Mouse (Mus musculus) frontal cortex, adult 2 months (tissue): ENCODE measurements around the gene Fgfr2. TPM values are rescaled to one million over a fixed set of nuclear protein-coding genes. Genes with fewer than 3 reads are reported as not detected.

Source experiments
- DNase-seq, 2 experiments: peaks; one replicate each; pipeline ENCODE4 v3.0.0; 2022; ENCODE audit warnings: low spot score in 1 of 2; ENCODE audit errors: extremely low spot score in 1 of 2
- polyA plus RNA-seq: library from polyadenylated mRNA; depleted of rRNA; stranded (reverse); fragments of >200 nt; gene quantifications from 2 replicates; pipeline ENCODE4 v1.2.3, GENCODE M21; 2012

Gene Fgfr2
- polyA plus RNA-seq, 1 experiment: 69.6 TPM

DNA sequence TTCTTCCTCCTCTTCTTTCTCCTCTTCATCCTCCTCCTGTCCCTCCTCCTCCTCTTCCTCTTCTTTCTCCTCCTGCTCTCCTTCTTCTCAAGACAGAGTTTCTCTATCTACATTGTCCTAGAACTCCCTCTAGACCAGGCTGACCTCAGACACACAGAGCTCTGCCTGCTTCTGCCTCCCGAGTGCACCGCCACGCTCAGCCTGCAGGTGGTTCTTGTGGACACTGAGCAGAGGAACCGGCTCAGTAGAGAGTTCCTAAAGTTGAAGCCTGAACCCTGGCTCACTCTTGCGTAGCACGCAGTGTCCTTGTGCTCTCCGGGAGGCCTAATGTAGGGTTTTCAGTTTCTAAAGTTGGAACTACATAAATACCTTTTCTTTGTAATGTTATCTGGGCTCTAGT, 418.0 kb downstream of the Fgfr2 start:
- DNase-seq: no peak

DNA sequence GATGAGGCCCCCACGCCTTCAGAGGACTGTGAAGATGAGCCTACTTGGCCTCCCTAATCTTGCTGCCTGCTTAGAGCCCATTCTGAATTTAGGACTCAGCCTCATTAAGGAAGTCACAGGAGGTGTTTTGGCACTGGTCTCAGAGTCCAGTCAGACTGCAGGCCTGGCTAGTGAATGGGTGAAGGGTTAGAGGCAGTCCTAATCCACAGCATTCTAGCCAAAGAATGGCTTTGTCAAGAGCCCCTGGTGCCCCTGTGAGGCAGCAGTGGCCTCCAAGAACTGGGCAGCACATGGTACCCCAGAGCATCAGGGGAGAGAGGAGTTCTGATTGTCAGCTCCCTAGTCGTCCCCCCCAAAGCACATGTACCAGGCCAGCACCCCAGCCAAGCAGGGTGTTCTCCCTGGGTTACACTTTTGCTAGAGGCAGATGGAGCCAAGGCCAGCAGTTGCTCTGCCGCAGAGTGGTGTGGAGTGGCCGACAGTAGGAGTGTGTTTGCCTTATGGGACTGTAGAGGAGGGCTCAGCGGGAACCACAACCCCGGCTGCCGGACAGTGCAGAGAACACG, 418.8 kb downstream of the Fgfr2 start:
- no peak for DNase-seq

- no peak for DNase-seq
These were observed 419.4 kb downstream of the Fgfr2 start for GRCm38 (mm10) chr7:132703515-132704309.

DNA sequence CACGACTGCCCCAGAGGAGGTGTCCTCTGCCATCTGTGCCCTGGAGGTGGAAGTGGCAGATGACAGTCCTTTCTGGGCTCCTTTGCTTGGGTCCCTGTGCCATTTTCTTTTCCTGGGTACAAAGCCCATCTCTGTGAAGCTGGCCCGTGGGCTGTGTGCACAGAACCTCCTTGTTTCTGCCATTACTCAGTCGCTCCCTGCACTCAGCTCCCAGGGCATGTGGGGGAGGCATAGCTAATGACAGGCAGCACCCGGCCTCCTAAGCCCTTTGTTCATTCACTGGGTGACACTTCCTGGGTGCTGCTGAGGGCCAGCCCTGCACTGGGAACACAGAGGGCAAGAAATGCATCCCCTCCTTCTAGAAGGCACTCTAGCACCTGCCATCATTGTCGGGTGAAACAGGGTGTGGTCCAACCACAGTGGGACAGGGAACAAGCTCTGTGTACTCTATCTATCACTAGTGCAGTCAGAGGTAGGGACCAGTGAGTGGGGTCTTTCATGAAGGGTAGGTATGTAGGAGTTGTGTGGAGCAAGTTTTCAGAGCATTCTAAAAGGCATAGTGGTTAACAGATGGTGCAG, 420.6 kb downstream of the Fgfr2 start:
- DNase-seq: peak in 1 of 2 experiments; percentile 45

DNA sequence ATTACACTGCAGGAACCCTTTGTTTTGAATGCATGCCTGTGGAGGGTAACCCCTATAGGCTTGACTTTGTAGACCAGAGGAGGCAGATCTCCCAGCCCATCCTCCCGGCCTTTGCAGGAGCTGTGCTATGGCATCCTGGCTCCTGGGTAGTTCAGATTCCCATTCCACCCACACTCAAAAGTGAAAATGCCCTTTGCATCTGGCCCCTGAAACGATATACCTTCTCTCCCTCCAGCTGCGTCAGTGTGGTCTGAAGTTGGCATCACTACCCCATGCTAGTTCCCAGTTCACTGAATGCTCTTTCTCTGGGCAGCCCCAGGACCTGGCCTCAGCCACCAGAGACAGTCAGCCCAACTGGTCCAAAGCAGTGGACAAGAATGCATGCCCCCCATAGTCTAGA, 421.1 kb downstream of the Fgfr2 start:
- DNase-seq: no peak

DNA sequence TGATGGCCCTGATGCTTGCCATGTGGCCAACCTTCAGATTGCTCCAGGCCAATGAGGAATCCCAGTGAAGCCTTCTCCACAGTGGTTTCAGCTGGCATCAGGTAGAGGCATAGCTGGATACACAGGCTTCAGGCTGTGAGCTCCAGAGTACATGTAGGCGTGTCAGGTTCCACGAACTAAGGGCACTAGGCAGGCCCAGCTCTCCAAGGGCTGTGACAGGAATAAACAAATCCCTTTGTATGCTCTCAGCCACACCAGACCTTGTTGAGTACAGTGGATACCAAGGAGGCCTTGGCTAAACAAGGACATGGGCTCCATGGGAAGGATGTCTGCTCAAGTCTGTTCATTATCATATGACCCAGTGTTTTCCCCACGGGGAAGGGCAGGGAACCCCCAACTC, 421.7 kb downstream of the Fgfr2 start:
- DNase-seq: no peak

GRCm38 (mm10) chr7:132700107-132700506, 423.0 kb downstream of the Fgfr2 start:
- DNase-seq: no peak

GRCm38 (mm10) chr7:132699639-132700038, 423.5 kb downstream of the Fgfr2 start:
- DNase-seq: no peak

DNA sequence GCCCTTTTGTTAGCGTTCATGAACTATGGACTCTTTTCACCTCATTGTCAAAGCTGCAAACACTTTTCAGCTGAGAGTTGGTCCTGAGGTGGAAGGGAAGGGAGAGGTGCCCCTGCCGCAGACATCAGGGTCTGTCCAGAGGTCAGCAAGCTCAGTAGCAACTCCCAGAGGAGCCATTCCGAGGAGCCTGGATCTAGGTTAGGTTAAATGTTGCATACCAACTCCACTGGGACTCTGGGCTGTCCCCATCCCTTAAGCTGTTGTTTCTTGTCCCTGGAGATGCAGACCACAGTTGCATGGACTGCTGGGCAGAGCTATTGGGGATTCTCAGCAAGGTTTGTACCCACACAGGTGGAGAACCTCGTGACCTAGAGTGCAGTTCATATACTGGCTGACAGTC, 424.0 kb downstream of the Fgfr2 start:
- no peak for DNase-seq

GRCm38 (mm10) chr7:132698737-132699136, 424.4 kb downstream of the Fgfr2 start:
- peak in 1 of 2 experiments; percentile 58 for DNase-seq

DNA sequence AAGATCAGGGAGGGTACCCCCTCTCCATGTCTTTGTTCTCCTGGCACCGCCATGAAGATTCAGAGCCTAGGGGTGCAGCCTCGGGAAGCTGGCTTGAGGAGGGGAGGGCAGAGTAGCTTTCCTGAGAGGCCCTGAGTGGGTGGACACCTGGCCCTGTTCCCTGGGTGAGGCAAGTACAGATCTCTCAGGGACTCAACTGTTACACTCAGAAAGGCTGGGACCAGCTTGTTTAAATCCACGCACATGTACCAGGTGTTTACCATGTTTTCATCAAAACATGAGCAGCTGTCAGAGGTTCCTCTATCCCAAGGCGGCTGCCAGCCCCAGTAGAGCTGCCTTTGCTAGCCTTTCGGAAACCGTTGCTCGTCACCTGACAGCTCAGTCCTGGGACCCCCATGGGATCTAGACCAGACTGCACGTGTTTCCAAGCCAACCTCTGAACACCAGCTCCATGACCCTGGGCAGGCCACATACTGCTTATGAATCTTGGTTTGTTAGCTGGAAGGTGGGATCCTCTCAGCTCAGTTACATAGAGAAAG, 425.8 kb downstream of the Fgfr2 start:
- DNase-seq: no peak

GRCm38 (mm10) chr7:132693561-132693960, 429.6 kb downstream of the Fgfr2 start:
- no peak for DNase-seq

DNA sequence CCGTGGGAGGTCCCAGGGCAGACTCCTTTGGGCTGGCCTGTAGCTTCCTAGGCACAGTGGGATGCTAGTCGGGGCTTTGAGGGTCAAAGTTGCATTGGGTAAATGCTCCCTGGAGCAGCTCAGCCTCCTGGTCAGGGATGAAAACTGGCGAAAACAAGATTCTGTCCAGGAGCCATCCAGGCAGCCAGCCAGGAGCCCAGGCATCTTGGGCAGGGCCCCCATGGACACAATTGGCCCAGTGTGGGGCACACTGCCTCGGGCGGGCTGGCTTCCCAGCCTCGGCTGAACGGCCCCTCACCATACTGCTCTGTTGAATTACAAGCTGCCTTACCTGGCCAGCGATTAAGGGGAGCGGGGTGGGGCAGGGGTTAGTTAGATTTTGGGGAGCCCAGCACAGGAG, 430.4 kb downstream of the Fgfr2 start:
- DNase-seq: peak in 1 of 2 experiments; percentile 53

GRCm38 (mm10) chr7:132690716-132691472, 432.3 kb downstream of the Fgfr2 start:
- no peak for DNase-seq

DNA sequence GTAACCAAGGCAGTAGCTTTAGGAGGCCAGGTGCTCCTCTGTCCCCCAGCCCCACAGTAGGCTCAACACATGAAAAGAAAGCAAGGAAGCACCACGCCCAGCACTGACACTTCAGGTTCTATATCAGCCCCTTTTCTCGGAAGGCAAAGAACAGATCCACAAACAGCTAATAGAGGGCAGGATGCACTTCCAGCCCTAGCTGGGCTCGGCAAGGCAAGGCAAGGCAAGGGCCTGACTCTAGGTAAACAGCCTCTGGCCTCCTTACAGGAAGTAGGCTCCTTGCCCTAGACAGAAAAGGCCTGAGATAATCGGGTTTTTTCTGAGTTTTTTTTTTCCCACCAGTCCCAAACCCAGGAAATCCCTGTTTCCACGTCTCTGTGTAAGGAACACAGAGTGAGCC, 433.4 kb downstream of the Fgfr2 start:
- DNase-seq: no peak

GRCm38 (mm10) chr7:132688721-132689120, 434.4 kb downstream of the Fgfr2 start:
- no peak for DNase-seq

DNA sequence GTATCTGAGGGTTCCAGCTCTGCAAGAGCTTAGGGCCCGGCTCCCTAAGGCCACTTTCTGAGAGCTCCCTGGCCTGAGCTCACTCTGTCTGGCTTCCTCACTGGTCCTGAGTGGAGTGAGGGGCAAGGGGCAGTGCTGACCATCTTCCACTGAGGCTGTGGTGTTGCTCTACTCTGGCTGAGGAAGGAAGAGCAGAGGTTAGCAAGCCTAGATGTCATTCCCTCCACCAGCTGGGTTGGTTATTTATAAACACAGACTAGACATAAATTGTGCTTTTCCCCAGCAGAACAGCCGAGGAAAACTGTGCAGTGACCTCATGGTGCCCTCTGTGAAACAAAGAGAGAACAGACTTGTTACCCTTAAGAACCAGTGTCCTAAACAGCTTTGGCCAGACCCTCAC, 435.3 kb downstream of the Fgfr2 start:
- DNase-seq: no peak

DNA sequence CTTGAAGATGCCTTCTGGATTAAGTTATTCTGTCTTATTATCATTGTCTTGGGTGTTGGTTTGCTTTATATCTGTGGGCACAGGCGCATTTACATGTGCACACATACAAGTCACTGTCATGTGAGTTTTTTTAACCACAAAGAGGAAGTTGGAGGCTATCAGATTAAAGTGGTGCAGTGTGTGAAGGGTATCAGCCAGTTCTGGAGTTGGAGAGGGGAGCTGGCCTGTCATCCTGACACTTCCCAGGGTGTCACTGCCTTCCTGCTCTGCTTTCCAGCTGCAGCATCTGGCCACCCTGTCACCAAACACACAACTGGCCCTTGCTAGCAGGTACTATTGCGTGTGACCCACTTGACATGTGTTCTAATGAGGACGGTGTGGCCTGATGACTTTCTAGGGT, 436.6 kb downstream of the Fgfr2 start:
- DNase-seq: no peak

GRCm38 (mm10) chr7:132683923-132684322, 439.2 kb downstream of the Fgfr2 start:
- DNase-seq: no peak

DNA sequence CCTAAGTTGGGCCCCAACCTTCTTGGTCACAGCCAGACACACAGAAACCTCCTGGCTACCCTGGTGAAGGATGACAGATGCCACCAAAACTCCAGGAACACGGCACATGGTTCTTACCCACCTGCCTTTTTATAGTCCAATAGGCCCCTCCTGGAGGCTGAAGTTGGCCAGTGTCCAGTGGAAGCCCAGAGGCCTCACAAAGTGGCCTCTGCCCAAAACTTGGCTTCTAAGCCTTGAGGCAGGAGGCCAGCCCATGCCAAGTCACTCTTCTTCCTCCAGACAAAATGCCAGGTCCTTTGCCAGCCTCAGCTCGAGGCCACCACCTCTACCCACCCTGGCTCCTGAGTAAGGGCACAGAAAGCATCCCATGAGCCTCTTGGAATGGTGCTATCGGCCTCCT, 440.2 kb downstream of the Fgfr2 start:
- DNase-seq: no peak

DNA sequence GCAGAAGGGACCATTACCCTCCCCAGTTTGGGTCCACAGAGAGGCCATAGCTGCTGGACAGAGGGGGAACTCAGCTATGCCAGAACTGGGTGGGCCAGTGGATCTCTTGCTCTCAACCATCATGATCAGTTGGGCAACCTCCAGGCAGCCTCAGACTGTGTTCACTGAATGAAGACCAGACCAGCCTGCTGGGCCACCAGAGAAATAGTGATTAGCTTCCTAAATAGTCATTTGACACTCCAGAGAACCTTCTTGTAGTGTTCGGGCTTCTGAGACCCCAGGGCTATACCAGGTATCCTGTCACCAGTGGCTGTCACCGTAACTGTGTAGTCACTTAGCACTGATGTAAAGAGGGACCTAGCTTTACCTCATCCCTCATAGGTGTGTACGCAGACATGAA, 440.8 kb downstream of the Fgfr2 start:
- no peak for DNase-seq
